In genomic region chr1:160025895-160026255, GRCm38 (mm10) we compare ENCODE assay signal across 27 mouse cellular contexts. TPM values are rescaled to one million over a fixed set of nuclear protein-coding genes. Genes with fewer than 3 reads are reported as not detected.
DNase-seq lines count a peak whose midpoint lies in the region; ATAC-seq and TF ChIP-seq lines count a peak whose summit lies in the region.
"Had no signal": no experiment of that assay in that cellular context is flagged by ENCODE, and none has a peak within 500 bp of the region (broad histone marks: within the 10 kb centered on the region; RNA-seq: fewer than 3 reads in every experiment).

No protein-coding gene starts in this region.

- H3K4me2 ChIP-seq in liver, embryonic 13.5 days, result peak overlapping the region; percentile 33
- no peak overlapping the region; the same call in 1 of the 2 replicates for H3K4me2 ChIP-seq in liver, embryonic 11.5 days
- peak overlapping the region; percentile 55 for H3K4me2 ChIP-seq in liver, embryonic 14.5 days (ENCODE audit: low read depth)
- H3K4me2 ChIP-seq: embryonic facial prominence, embryonic 13.5 days; forebrain, embryonic 13.5 days; heart, embryonic 15.5 days; hindbrain, embryonic 14.5 days had no signal

- no peak for TF ChIP-seq EP300 in liver, embryonic 14.5 days (IDR thresholded peaks at IDR 0.05; ENCODE audit: low read depth)

- TF ChIP-seq CTCF in liver, embryonic 14.5 days (IDR thresholded peaks at IDR 0.05; ENCODE audit: low read depth), result no peak

- no peaks in the 10 kb centered on the region for H3K9me3 ChIP-seq in liver, embryonic 13.5 days (replicated peaks)
- no peaks in the 10 kb centered on the region for H3K9me3 ChIP-seq in liver, embryonic 11.5 days (ENCODE audit: control insufficient read depth, low read length)
- H3K9me3 ChIP-seq in liver, embryonic 14.5 days (ENCODE audit: control insufficient read depth, low read length), result no peaks in the 10 kb centered on the region
- H3K9me3 ChIP-seq: forebrain, embryonic 13.5 days; heart, embryonic 10.5 days; heart, embryonic 15.5 days; midbrain, embryonic 10.5 days had no signal

- 0 out of 2 replicates have a peak overlapping the region, but pooled peaks have one; percentile 13 for H3K4me3 ChIP-seq in liver, embryonic 13.5 days (replicated peaks)
- H3K4me3 ChIP-seq in liver, embryonic 11.5 days (ENCODE audit: low read depth, low read length), result no peak overlapping the region
- no peak overlapping the region for H3K4me3 ChIP-seq in liver, embryonic 14.5 days (ENCODE audit: insufficient read depth in 1 of 2, low read depth in 2 of 2, low read length in 2 of 2)
- H3K4me3 ChIP-seq: embryonic facial prominence, embryonic 13.5 days; forebrain, embryonic 13.5 days; heart, embryonic 10.5 days; heart, embryonic 15.5 days; layer of hippocampus, adult 2 months; midbrain, embryonic 10.5 days had no signal

- H3K4me1 ChIP-seq in liver, embryonic 13.5 days (replicated peaks), result peaks cover 23% of the 10 kb centered on the region
- H3K4me1 ChIP-seq in liver, embryonic 11.5 days (replicated peaks; ENCODE audit: control insufficient read depth, insufficient read depth, low read length), result peaks cover 10% of the 10 kb centered on the region
- peaks cover 20 to 23% of the 10 kb centered on the region in 2 experiments for H3K4me1 ChIP-seq in liver, embryonic 14.5 days (replicated peaks; ENCODE audit: control insufficient read depth in 2 of 2, insufficient read depth in 2 of 2, low read length in 1 of 2)
- H3K4me1 ChIP-seq: embryonic facial prominence, embryonic 13.5 days; forebrain, embryonic 13.5 days; heart, embryonic 15.5 days had no signal

- peak; percentile 37 to 45 for DNase-seq in cerebellum, postnatal 10 days
- no peak for DNase-seq in cerebellum, adult 9-11 months
- DNase-seq in liver, embryonic 13.5 days, result no peak
- DNase-seq in liver, embryonic 11.5 days (ENCODE audit: low spot score), result no peak
- DNase-seq in gonadal fat pad, adult 2 months (ENCODE audit: low read depth), result peak; percentile 82
- DNase-seq in liver, embryonic 14.5 days (ENCODE audit: low read depth in 3 of 3, low spot score in 3 of 3), result no peak
- no peak for DNase-seq in lung, postnatal 4 days
- DNase-seq in B cell, adult 2 months, result no peak
- DNase-seq: adrenal gland, postnatal 14 days; cerebellum, adult 11 months; cerebellum, adult 9-10 months; gastrocnemius, postnatal 10 days; heart, postnatal 4 days; kidney, postnatal 14 days; right cerebral cortex, postnatal 25 days had no signal

- no peaks in the 10 kb centered on the region for H3K27me3 ChIP-seq in liver, embryonic 13.5 days
- H3K27me3 ChIP-seq in liver, embryonic 11.5 days (replicated peaks; ENCODE audit: control insufficient read depth, insufficient read depth, low read length), result no peaks in the 10 kb centered on the region
- H3K27me3 ChIP-seq in liver, embryonic 14.5 days (ENCODE audit: control insufficient read depth, insufficient read depth, low read length), result no peaks in the 10 kb centered on the region
- H3K27me3 ChIP-seq: embryonic facial prominence, embryonic 13.5 days; forebrain, embryonic 13.5 days; heart, embryonic 15.5 days; Patski had no signal

- WGBS in liver, embryonic 13.5 days (ENCODE audit: insufficient replicate concordance), result 73% methylated on average over 5 of the region's 5 CpGs
- WGBS in liver, embryonic 11.5 days, result 72% methylated on average over 5 of the region's 5 CpGs
- WGBS in liver, embryonic 14.5 days (ENCODE audit: insufficient replicate concordance), result 66% methylated on average over 5 of the region's 5 CpGs

- H3K9ac ChIP-seq in liver, embryonic 13.5 days, result no peak overlapping the region
- no peak overlapping the region for H3K9ac ChIP-seq in liver, embryonic 11.5 days (ENCODE audit: low read depth, low read length)
- no peak overlapping the region for H3K9ac ChIP-seq in liver, embryonic 14.5 days (replicated peaks)
- H3K9ac ChIP-seq: embryonic facial prominence, embryonic 13.5 days; forebrain, embryonic 13.5 days; heart, embryonic 15.5 days; hindbrain, embryonic 14.5 days had no signal

- no peaks in the 10 kb centered on the region for H3K36me3 ChIP-seq in liver, embryonic 13.5 days
- H3K36me3 ChIP-seq in liver, embryonic 11.5 days (ENCODE audit: control insufficient read depth, insufficient read depth, low read length), result no peaks in the 10 kb centered on the region
- H3K36me3 ChIP-seq in liver, embryonic 14.5 days (replicated peaks; ENCODE audit: control insufficient read depth, insufficient read depth, low read depth), result no peaks in the 10 kb centered on the region
- H3K36me3 ChIP-seq: embryonic facial prominence, embryonic 13.5 days; heart, embryonic 10.5 days; heart, embryonic 15.5 days; midbrain, embryonic 10.5 days had no signal

- no peak overlapping the region for H3K27ac ChIP-seq in liver, embryonic 13.5 days
- H3K27ac ChIP-seq in liver, embryonic 11.5 days (ENCODE audit: low read depth, low read length), result no peak overlapping the region
- H3K27ac ChIP-seq in liver, embryonic 14.5 days, result no peak overlapping the region
- H3K27ac ChIP-seq: embryonic facial prominence, embryonic 13.5 days; forebrain, embryonic 13.5 days; heart, embryonic 10.5 days; heart, embryonic 15.5 days; hindbrain, embryonic 14.5 days; midbrain, embryonic 10.5 days; stomach, postnatal 0 days had no signal

- ATAC-seq in liver, embryonic 13.5 days (ENCODE audit: low read depth), result no peak
- ATAC-seq in liver, embryonic 11.5 days (replicated peaks; ENCODE audit: low FRiP score), result no peak
- ATAC-seq in liver, embryonic 14.5 days (ENCODE audit: insufficient read depth), result no peak
- ATAC-seq: forebrain, embryonic 13.5 days; intestine, postnatal 0 days; lung, postnatal 0 days; midbrain, embryonic 16.5 days; Patski had no signal

RNA-seq across cellular contexts. Expression of gene 4930523C07Rik, which starts 18.3 kb away (rescaled TPM):
- polyA plus RNA-seq in liver, embryonic 13.5 days (2015; fragmentation: Nextera tagmentation; extraction: Ambion mirVana), result 29.8 and 30.3 TPM in 2 replicates
- 13.2 and 19.0 TPM in 2 replicates for polyA plus RNA-seq in liver, embryonic 11.5 days (2014; fragmentation: Nextera tagmentation; extraction: Ambion mirVana)
- 8.8 and 13.2 TPM in 2 replicates for polyA plus RNA-seq in gonadal fat pad, adult 2 months (2012; rRNA removed)
- 4.8 and 6.5 TPM in 2 replicates for polyA plus RNA-seq in liver, embryonic 14.5 days (2012; rRNA removed)
- 18.0 and 28.1 TPM in 2 replicates for polyA plus RNA-seq in liver, embryonic 14.5 days (2014; fragmentation: Nextera tagmentation; extraction: Ambion mirVana)

Comparison
In these comparisons a context has a peak if more than half of its experiments do, and no peak if none do; other contexts are left out.
1. DNase-seq: peak in cerebellum, postnatal 10 days (2 of 2) and gonadal fat pad, adult 2 months (single experiment); none in cerebellum, adult 9-11 months (single experiment), liver, embryonic 13.5 days (single experiment), liver, embryonic 11.5 days (single experiment), liver, embryonic 14.5 days (0 of 3), lung, postnatal 4 days (0 of 2) and B cell, adult 2 months (0 of 2).